ENCODE assay signal across 18 mouse cellular contexts in the genomic region with DNA sequence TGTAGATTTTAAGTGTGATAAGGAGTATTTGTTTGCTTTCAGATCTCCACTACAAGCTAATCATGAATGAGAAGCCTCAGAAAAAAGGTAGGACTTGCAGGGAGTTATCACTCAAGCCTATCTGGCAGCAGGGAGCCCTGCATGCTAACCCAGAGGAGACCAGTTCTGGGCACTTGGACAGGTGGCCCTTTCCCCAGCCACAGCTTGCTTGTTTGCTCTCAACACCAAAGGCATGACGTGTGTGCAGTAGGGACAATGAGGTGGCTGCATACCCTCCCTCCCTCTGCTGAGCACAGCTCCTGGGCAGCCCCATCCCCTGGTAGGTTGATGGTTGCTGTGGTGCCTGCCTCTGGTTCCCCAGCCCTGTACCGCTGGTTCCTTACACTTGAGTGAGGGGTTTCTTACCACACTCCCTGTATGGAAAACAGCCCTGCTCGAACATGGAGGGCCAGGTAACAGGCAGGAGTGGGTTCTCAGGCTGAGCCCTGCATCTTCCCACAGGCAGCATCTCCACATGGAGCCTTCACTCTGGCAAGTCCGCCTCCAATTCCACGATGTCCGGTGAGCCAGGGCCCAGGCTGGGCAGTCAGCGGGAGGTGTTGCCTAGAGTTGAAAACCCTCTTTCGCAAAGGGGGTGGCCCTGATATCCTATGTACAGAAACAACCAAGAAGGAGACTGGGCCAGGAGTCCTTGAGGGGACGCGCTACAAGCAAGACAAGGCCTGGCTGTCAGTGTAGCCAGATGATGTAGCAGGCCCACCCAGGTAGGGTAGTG. TPM values are rescaled to one million over a fixed set of nuclear protein-coding genes. Genes with fewer than 3 reads are reported as not detected.
DNase-seq lines count a peak whose midpoint lies in the region; ATAC-seq and TF ChIP-seq lines count a peak whose summit lies in the region.
"Had no signal": no experiment of that assay in that cellular context is flagged by ENCODE, and none has a peak within 500 bp of the region (broad histone marks: within the 10 kb centered on the region; RNA-seq: fewer than 3 reads in every experiment).

No protein-coding gene starts in this region.

- peak overlapping the region; percentile 79 for H3K4me2 ChIP-seq in hindbrain, embryonic 15.5 days
- H3K4me2 ChIP-seq in midbrain, embryonic 13.5 days (replicated peaks), result no peak overlapping the region
- H3K4me2 ChIP-seq in midbrain, embryonic 15.5 days, result no peak overlapping the region
- H3K4me2 ChIP-seq in myocyte (ENCODE audit: low read depth), result no peak overlapping the region

- no peak overlapping the region for H3K27ac ChIP-seq in hindbrain, embryonic 15.5 days (replicated peaks)
- no peak overlapping the region for H3K27ac ChIP-seq in hindbrain, embryonic 10.5 days
- no peak overlapping the region for H3K27ac ChIP-seq in midbrain, embryonic 13.5 days
- H3K27ac ChIP-seq in midbrain, embryonic 15.5 days, result no peak overlapping the region
- H3K27ac ChIP-seq: limb, embryonic 12.5 days; lung, embryonic 15.5 days; neural tube, embryonic 13.5 days; stomach, embryonic 15.5 days had no signal

- 82% methylated on average over 10 of the region's 10 CpGs for WGBS in hindbrain, embryonic 15.5 days
- 85% methylated on average over 10 of the region's 10 CpGs for WGBS in hindbrain, embryonic 10.5 days
- WGBS in midbrain, embryonic 13.5 days, result 83% methylated on average over 10 of the region's 10 CpGs
- WGBS in midbrain, embryonic 15.5 days, result 78% methylated on average over 10 of the region's 10 CpGs

- no peak overlapping the region for H3ac ChIP-seq in myocyte (ENCODE audit: control insufficient read depth, insufficient read length)

- H3K79me2 ChIP-seq in myocyte (ENCODE audit: control insufficient read depth, insufficient read depth), result no peaks in the 10 kb centered on the region

- peak; percentile 11 for TF ChIP-seq POLR2A in myocyte (IDR thresholded peaks at IDR 0.05; ENCODE audit: insufficient read length, low read depth)

- H3K4me3 ChIP-seq in hindbrain, embryonic 15.5 days, result peak overlapping the region; percentile 58; the same call in 1 of the 2 replicates
- no peak overlapping the region; the same call in 1 of the 2 replicates for H3K4me3 ChIP-seq in hindbrain, embryonic 10.5 days
- no peak overlapping the region for H3K4me3 ChIP-seq in midbrain, embryonic 13.5 days (replicated peaks)
- H3K4me3 ChIP-seq in midbrain, embryonic 15.5 days, result no peak overlapping the region
- H3K4me3 ChIP-seq in myocyte, result no peak overlapping the region

- DNase-seq in cerebellum, adult 11-12 months, result peak; percentile 74
- DNase-seq in cerebellum, adult 8-10 months, result no peak
- no peak for DNase-seq in hindbrain, embryonic 10.5 days (ENCODE audit: low spot score)
- DNase-seq in spleen, adult 12 weeks (ENCODE audit: low spot score), result no peak
- DNase-seq: gastrocnemius, postnatal 10 days; heart, postnatal 36 days; kidney, adult 8-10 months; kidney, postnatal 4 days; thymus, postnatal 36 days had no signal

- H3K36me3 ChIP-seq in hindbrain, embryonic 15.5 days, result peaks cover 28% of the 10 kb centered on the region
- H3K36me3 ChIP-seq in hindbrain, embryonic 10.5 days, result peaks cover 65% of the 10 kb centered on the region
- H3K36me3 ChIP-seq in midbrain, embryonic 13.5 days, result peaks cover 50% of the 10 kb centered on the region
- H3K36me3 ChIP-seq in midbrain, embryonic 15.5 days (replicated peaks), result peaks cover 23% of the 10 kb centered on the region; the same call in 1 of the 2 replicates
- peaks cover 11% of the 10 kb centered on the region for H3K36me3 ChIP-seq in myocyte (ENCODE audit: control insufficient read depth, insufficient read depth)

- H3K9ac ChIP-seq in hindbrain, embryonic 15.5 days, result 0 out of 2 replicates have a peak overlapping the region, but pooled peaks have one; percentile 1
- 0 out of 2 replicates have a peak overlapping the region, but pooled peaks have one; percentile 25 for H3K9ac ChIP-seq in midbrain, embryonic 13.5 days (replicated peaks)
- H3K9ac ChIP-seq in midbrain, embryonic 15.5 days, result no peak overlapping the region

- no peak for ATAC-seq in hindbrain, embryonic 15.5 days (ENCODE audit: low FRiP score, low read depth)
- no peak for ATAC-seq in midbrain, embryonic 13.5 days
- no peak; the same call in 1 of the 2 replicates for ATAC-seq in midbrain, embryonic 15.5 days (replicated peaks)

- no peaks in the 10 kb centered on the region for H3K9me3 ChIP-seq in hindbrain, embryonic 15.5 days
- H3K9me3 ChIP-seq in hindbrain, embryonic 10.5 days, result no peaks in the 10 kb centered on the region
- H3K9me3 ChIP-seq in midbrain, embryonic 13.5 days, result no peaks in the 10 kb centered on the region
- H3K9me3 ChIP-seq in midbrain, embryonic 15.5 days, result no peaks in the 10 kb centered on the region
- H3K9me3 ChIP-seq: limb, embryonic 12.5 days; lung, embryonic 15.5 days; neural tube, embryonic 13.5 days; stomach, embryonic 15.5 days had no signal

- H3K4me1 ChIP-seq in hindbrain, embryonic 15.5 days (replicated peaks), result peaks cover 12% of the 10 kb centered on the region
- H3K4me1 ChIP-seq in hindbrain, embryonic 10.5 days (replicated peaks), result peaks cover 29% of the 10 kb centered on the region
- peaks cover 13% of the 10 kb centered on the region for H3K4me1 ChIP-seq in midbrain, embryonic 13.5 days (replicated peaks)
- H3K4me1 ChIP-seq in midbrain, embryonic 15.5 days, result peaks cover 15% of the 10 kb centered on the region

- no peaks in the 10 kb centered on the region for H3K27me3 ChIP-seq in hindbrain, embryonic 15.5 days
- no peaks in the 10 kb centered on the region; the same call in 1 of the 2 replicates for H3K27me3 ChIP-seq in hindbrain, embryonic 10.5 days (ENCODE audit: insufficient read depth, poor library complexity, severe bottlenecking)
- H3K27me3 ChIP-seq in midbrain, embryonic 13.5 days, result no peaks in the 10 kb centered on the region
- no peaks in the 10 kb centered on the region for H3K27me3 ChIP-seq in midbrain, embryonic 15.5 days (replicated peaks)
- H3K27me3 ChIP-seq in myocyte (ENCODE audit: control insufficient read depth, insufficient read depth, insufficient read length), result no peaks in the 10 kb centered on the region
- H3K27me3 ChIP-seq: limb, embryonic 12.5 days; lung, embryonic 15.5 days; neural tube, embryonic 13.5 days; Patski; stomach, embryonic 15.5 days had no signal

TF ChIP-seq in myocyte, 11 proteins besides CTCF, POLR2A, EP300 and RAD21:
- TF ChIP-seq MYOG (IDR thresholded peaks at IDR 0.05; ENCODE audit: control insufficient read depth in 1 of 3, insufficient read depth in 1 of 3, insufficient read length in 2 of 3, low read depth in 2 of 3), result no peak
- TF ChIP-seq E2F4 (IDR thresholded peaks at IDR 0.05; ENCODE audit: insufficient read depth), result no peak
- no peak for TF ChIP-seq MAX (IDR thresholded peaks at IDR 0.05; ENCODE audit: low read depth)
- no peak for TF ChIP-seq TCF3 (IDR thresholded peaks at IDR 0.05; ENCODE audit: insufficient read length, low read depth)
- TF ChIP-seq SRF (IDR thresholded peaks at IDR 0.05; ENCODE audit: control insufficient read depth, insufficient read length, low read depth), result no peak
- TF ChIP-seq TCF12 (IDR thresholded peaks at IDR 0.05; ENCODE audit: insufficient read depth, poor library complexity, severe bottlenecking), result no peak
- no peak for TF ChIP-seq POLR2AphosphoS2 (IDR thresholded peaks at IDR 0.05; ENCODE audit: insufficient read length, low read depth)
- no peak for TF ChIP-seq MYOD1 (IDR thresholded peaks at IDR 0.05; ENCODE audit: control insufficient read depth in 1 of 3, insufficient read length in 2 of 3, low read depth in 2 of 3)
- TF ChIP-seq REST (IDR thresholded peaks at IDR 0.05; ENCODE audit: insufficient read depth, insufficient read length), result no peak
- TF ChIP-seq USF1 (IDR thresholded peaks at IDR 0.05; ENCODE audit: low read depth), result no peak

RNA-seq across cellular contexts. Expression of a gene that starts 1.5 kb away (rescaled TPM):
- 13.4 and 14.0 TPM in 2 replicates for polyA plus RNA-seq in hindbrain, embryonic 15.5 days (2015; fragmentation: Nextera tagmentation; extraction: Ambion mirVana)
- 6.5 and 9.8 TPM in 2 replicates for polyA plus RNA-seq in hindbrain, embryonic 10.5 days (2016; fragmentation: Nextera tagmentation; extraction: Ambion mirVana)
- polyA plus RNA-seq in midbrain, embryonic 13.5 days (2015; fragmentation: Nextera tagmentation; extraction: Ambion mirVana), result 4.4 and 4.8 TPM in 2 replicates
- 11.2 and 11.5 TPM in 2 replicates for polyA plus RNA-seq in midbrain, embryonic 15.5 days (2015; fragmentation: Nextera tagmentation; extraction: Ambion mirVana)
- 1.5 TPM for polyA plus RNA-seq in myocyte (2012; fragmentation: generic; extraction: Trizol)

RNA-seq across cellular contexts. Expression of a gene that starts 28.6 kb away (rescaled TPM):
- polyA plus RNA-seq in hindbrain, embryonic 15.5 days (2015; fragmentation: Nextera tagmentation; extraction: Ambion mirVana), result 25.1 and 30.7 TPM in 2 replicates
- polyA plus RNA-seq in hindbrain, embryonic 10.5 days (2016; fragmentation: Nextera tagmentation; extraction: Ambion mirVana), result 47.8 and 51.2 TPM in 2 replicates
- 27.3 and 27.9 TPM in 2 replicates for polyA plus RNA-seq in midbrain, embryonic 13.5 days (2015; fragmentation: Nextera tagmentation; extraction: Ambion mirVana)
- polyA plus RNA-seq in midbrain, embryonic 15.5 days (2015; fragmentation: Nextera tagmentation; extraction: Ambion mirVana), result 30.1 and 34.7 TPM in 2 replicates
- polyA plus RNA-seq in myocyte (2012; fragmentation: generic; extraction: Trizol), result 15.2 TPM
